Mouse (Mus musculus): ENCODE measurements at regions not wholly inside any gene's neighbourhood (a gene's known extent, or its start where the extent isn't known, plus 50 kb on each side); places are given as distances from the start of the nearest gene placed in this dataset.
"Not testable (repeated sequence)": the region's sequence is repeated elsewhere in the genome, so short reads cannot be mapped to it uniquely, and the experiment has no call there.

- ATAC-seq (replicated peaks; ENCODE audit: low FRiP score, poor library complexity, severe bottlenecking) = peak; percentile 93
Observed at GRCm38 (mm10) chr12:32122915-32123314, 61.8 kb upstream of the Prkar2b start.

- ATAC-seq (replicated peaks; ENCODE audit: low FRiP score, poor library complexity, severe bottlenecking) = not testable (repeated sequence)
Observed at GRCm38 (mm10) chr12:32122007-32122406, 60.9 kb upstream of the Prkar2b start.

GRCm38 (mm10) chr12:32112691-32113090 lies 51.6 kb upstream of the Prkar2b start:
- ATAC-seq (replicated peaks; ENCODE audit: low FRiP score, poor library complexity, severe bottlenecking) = no peak

- ATAC-seq (replicated peaks; ENCODE audit: low FRiP score, poor library complexity, severe bottlenecking) = no peak
Observed at GRCm38 (mm10) chr12:32111508-32112119, 50.5 kb upstream of the Prkar2b start.

GRCm38 (mm10) chr12:32110903-32111302 lies 49.8 kb upstream of the Prkar2b start:
- peak; percentile 92 for ATAC-seq (replicated peaks; ENCODE audit: low FRiP score, poor library complexity, severe bottlenecking)
